In the genomic region with DNA sequence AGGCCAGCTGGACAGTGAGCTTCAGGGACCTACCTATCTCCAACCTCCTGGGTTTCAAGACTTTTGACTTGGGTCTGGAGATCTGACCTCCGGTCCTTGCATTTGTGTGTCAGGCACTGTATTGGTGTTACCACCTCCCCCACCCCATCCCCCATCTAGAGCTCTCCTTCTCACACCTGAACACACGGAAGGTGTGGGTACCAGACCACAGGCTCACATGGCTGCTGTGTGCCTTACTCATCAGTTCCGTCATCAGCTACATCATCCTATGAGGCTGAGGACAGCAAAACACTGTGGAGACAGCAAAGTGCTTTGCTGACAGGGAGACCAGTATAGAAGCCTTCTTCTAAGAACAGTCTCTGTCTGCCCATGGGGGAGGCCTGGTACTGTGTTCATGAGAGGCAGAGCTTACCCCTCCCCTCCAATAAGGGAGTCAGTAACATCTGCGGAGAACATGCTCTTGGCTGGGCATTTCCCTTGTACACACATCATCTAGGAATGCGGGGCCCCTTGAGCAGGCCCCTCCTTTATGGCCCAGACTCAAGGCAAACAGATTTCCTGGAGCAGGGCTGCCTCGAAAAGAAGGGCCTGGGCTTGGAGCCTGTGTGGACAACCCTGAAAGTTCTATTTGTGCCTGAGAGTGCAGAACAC, we compare ENCODE assay signal across 9 mouse cellular contexts. TPM values are rescaled to one million over a fixed set of nuclear protein-coding genes. Genes with fewer than 3 reads are reported as not detected.
DNase-seq lines count a peak whose midpoint lies in the region; ATAC-seq and TF ChIP-seq lines count a peak whose summit lies in the region.
"Had no signal": no experiment of that assay in that cellular context is flagged by ENCODE, and none has a peak within 500 bp of the region (broad histone marks: within the 10 kb centered on the region; RNA-seq: fewer than 3 reads in every experiment).

No protein-coding gene starts in this region.

- no peaks in the 10 kb centered on the region for H3K9me3 ChIP-seq in heart, embryonic 11.5 days (replicated peaks; ENCODE audit: control insufficient read depth, low read length)

- H3K4me3 ChIP-seq in heart, embryonic 11.5 days (ENCODE audit: low read depth, low read length), result no peak overlapping the region

- peak overlapping the region; percentile 57; the same call in 1 of the 2 replicates for H3K27ac ChIP-seq in heart, embryonic 11.5 days (ENCODE audit: low read depth, low read length)
- H3K27ac ChIP-seq: macrophage had no signal

- no peak overlapping the region for H3K4me2 ChIP-seq in heart, embryonic 11.5 days

- WGBS in heart, embryonic 11.5 days (ENCODE audit: insufficient replicate concordance), result 45% methylated on average over 6 of the region's 6 CpGs

- peak; percentile 75 for ATAC-seq in heart, embryonic 11.5 days (replicated peaks; ENCODE audit: insufficient number of reproducible peaks, low FRiP score, low TSS enrichment)

- no peak overlapping the region for H3K9ac ChIP-seq in heart, embryonic 11.5 days (ENCODE audit: low read depth, low read length)

- H3K4me1 ChIP-seq in heart, embryonic 11.5 days (ENCODE audit: control insufficient read depth, insufficient read depth, low read length), result peaks cover 8% of the 10 kb centered on the region

- TF ChIP-seq POLR2A in brain, embryonic 14.5 days (IDR thresholded peaks at IDR 0.05; ENCODE audit: borderline replicate concordance, extremely low read depth, insufficient read depth, insufficient read length, poor library complexity, severe bottlenecking), result no peak

- DNase-seq in 3T3-L1 (ENCODE audit: low read depth, low spot score), result peak; percentile 97
- DNase-seq in brain, embryonic 14.5 days (ENCODE audit: low read depth), result peak; percentile 42
- DNase-seq in kidney, postnatal 25 days, result peak; percentile 21 to 51
- peak; percentile 53 for DNase-seq in ovary, postnatal 14 days (ENCODE audit: low spot score)
- DNase-seq in thymus, postnatal 0 days (ENCODE audit: low spot score), result no peak
- no peak for DNase-seq in spleen, postnatal 14 days (ENCODE audit: low spot score in 2 of 2)
- DNase-seq in B cell, adult 2 months, result no peak

- no peak for TF ChIP-seq CTCF in brain, embryonic 14.5 days (IDR thresholded peaks at IDR 0.05; ENCODE audit: borderline replicate concordance, extremely low read depth, insufficient read depth, insufficient read length)

- H3K27me3 ChIP-seq in heart, embryonic 11.5 days (ENCODE audit: control insufficient read depth, insufficient read depth, low read length), result no peaks in the 10 kb centered on the region

- no peaks in the 10 kb centered on the region for H3K36me3 ChIP-seq in heart, embryonic 11.5 days (ENCODE audit: control insufficient read depth, insufficient read depth, low read length)

RNA-seq across cellular contexts. Expression of gene Ubtd2, which starts 19.6 kb away (rescaled TPM):
- 60.6 and 70.7 TPM in 2 replicates for polyA plus RNA-seq in brain, embryonic 14.5 days (2012; rRNA removed)
- polyA plus RNA-seq in heart, embryonic 11.5 days (2014; fragmentation: Nextera tagmentation; extraction: Ambion mirVana), result 34.7 and 39.1 TPM in 2 replicates
- polyA plus RNA-seq in thymus, postnatal 0 days (2015; fragmentation: Nextera tagmentation; extraction: Ambion mirVana), result 15.4 and 16.1 TPM in 2 replicates

Comparison
In these comparisons a context has a peak if more than half of its experiments do, and no peak if none do; other contexts are left out.
1. DNase-seq: peak in 3T3-L1 (single experiment), brain, embryonic 14.5 days (single experiment), kidney, postnatal 25 days (2 of 2) and ovary, postnatal 14 days (single experiment); none in thymus, postnatal 0 days (single experiment), spleen, postnatal 14 days (0 of 2) and B cell, adult 2 months (0 of 2).